Mouse (Mus musculus): Measurements from ENCODE around the gene Tspan33.

- no peak for TF ChIP-seq CTCF (IDR thresholded peaks at IDR 0.05)
- no peak for TF ChIP-seq EP300 (IDR thresholded peaks at IDR 0.05)
Measured at GRCm38 (mm10) chr6:29689458-29689857, 4.6 kb upstream of the Tspan33 start.

All from lung, postnatal 0 days (tissue).